Mouse (Mus musculus) lung, postnatal 36 days (tissue): ENCODE measurements at regions not wholly inside any gene's neighbourhood (a gene's known extent, or its start where the extent isn't known, plus 50 kb on each side); places are given as distances from the start of the nearest gene placed in this dataset.

Experiments
- DNase-seq: peaks from one replicate; pipeline ENCODE4 v3.0.0; 2022; ENCODE audit warnings: mixed read lengths

DNA sequence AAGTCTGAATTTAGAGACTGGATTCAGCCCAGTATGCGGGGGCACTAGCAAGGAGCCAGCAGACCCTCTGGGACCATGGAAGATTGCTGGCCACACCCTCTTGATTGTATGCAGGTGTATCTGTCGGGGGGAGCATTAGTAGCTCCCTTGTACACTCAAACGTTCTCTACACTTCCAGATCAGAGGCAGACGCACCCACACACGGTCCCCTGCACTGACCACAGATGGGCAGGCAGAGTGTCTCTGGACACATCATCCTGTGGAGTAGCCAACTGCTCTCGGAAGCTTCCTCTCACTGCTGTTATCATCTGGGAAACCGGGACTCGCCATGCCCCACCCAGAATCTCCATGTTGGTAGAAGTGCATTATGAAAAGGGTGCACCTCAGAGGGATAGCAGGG lies 176.7 kb downstream of the Mycn start:
- no peak for DNase-seq

DNA sequence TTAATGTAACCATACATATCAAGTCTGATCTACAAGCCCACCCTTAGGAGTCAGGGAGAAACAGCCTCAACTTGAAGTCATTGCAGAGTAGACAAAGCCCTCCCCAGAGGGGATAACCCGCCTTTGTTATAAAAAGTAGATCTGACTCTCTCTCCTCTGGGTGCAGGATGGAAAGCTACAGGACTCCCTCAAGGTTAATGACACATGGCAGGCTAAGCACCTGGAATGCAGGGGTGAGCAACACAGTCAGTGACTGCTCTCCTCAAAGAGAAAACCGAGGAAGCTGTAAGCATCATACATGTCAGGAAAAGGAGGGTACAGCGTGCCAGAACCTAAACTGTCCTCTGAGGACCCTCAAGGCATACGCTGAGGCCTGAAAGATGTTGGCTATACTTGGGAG lies 177.1 kb downstream of the Mycn start:
- DNase-seq, result no peak

DNA sequence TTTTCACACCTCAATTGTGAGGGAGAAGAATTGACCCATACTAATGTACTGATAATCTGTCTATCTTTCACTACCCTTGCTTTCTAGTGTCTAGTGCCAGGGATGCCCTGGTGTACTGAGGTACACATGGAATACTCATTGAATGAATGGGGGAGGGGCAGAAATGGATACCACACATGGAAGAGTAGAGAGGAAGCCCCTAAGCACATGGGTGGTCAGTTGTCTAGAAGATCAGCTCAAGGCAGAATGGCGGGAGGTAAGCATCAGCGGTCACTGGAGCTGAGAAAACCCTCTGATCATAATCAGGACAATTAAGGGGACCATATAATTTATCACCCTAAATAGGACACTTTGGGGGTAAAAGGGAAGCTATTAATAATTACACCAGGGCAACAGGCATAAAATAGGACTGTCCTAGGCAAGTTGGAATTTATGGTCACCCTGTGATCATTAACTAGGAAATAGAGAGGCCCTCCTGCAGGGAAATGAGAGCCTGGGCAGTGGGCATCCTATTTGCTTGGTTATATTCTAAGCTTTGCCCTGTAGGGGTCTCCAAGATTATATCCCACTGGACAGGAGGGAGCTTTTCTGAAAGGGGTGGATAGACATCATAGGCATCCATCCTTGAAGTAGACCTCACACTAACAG lies 185.3 kb downstream of the Mycn start:
- no peak for DNase-seq

DNA sequence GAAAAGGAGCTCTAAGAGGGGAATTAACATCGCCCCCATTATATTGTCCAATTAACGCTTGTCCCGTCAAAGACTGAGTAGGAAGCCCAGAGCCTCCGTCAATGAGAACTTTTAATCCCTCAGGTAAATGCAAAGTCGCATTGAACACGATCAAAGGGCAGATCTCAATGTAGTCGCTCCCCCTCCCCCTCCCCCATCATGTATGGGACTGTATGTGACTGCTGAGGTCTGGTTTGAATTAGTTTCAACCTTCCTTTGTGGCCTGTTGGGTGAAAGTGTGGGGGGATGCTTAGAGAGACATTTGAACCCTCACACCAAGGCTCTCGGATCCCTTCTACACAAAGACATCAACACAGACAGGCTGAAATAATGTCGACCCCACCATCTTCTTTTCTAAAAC lies 187.9 kb downstream of the Mycn start:
- DNase-seq, result no peak

DNA sequence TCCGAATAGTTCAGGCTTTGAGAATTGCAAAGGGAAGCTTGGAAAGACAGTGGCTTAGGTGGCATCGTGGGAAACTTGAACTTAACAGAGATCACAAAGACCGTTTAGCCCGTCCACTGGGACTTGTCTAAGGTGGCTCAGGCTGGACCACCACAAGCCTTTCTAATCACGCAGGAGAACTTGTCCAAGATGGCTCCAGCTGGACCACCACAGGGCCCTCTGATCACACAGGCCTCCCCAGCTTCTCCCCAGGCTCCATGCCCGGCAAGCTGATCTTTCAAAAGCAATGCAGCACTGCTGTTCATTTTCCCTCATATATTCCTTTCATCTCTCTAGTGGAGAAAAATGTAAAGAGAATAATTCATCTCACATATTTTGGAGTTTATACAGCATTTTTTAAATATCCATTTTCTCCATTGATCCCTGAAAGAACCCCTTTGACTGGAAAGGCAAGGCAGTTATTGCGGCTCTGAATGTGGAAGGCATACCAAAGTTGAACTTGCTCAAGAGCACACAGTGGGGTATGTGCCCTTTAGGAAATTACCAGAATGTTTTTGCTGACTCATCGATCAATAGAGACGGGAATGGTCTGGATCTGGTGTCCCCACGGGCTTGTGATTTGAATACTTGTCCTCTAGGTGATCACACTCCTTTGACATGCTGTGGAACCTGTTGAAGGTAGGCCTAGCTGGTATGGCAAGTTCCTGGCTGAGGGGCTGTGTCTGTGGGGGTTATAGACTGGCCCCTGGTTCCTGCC lies 189.9 kb downstream of the Mycn start:
- DNase-seq, result no peak

DNA sequence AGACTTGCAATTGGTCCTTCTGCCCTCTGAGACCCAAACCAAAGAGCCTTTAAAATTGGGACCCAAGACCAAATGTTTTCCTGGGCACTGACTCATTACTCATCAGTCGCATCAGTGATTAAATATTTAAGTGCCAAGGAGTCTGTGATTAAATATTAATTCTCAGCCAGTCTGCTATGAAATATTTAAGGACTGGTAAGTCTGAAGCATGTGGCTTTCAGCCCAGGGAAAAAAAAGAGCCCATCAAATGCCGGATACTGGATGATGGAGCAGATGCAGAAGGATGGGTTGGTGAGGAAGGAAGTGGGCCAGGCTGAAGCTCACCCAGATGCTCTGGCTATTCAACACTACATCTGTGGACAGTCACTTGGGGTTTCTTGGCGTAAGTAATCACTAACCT lies 192.0 kb downstream of the Mycn start:
- no peak for DNase-seq

DNA sequence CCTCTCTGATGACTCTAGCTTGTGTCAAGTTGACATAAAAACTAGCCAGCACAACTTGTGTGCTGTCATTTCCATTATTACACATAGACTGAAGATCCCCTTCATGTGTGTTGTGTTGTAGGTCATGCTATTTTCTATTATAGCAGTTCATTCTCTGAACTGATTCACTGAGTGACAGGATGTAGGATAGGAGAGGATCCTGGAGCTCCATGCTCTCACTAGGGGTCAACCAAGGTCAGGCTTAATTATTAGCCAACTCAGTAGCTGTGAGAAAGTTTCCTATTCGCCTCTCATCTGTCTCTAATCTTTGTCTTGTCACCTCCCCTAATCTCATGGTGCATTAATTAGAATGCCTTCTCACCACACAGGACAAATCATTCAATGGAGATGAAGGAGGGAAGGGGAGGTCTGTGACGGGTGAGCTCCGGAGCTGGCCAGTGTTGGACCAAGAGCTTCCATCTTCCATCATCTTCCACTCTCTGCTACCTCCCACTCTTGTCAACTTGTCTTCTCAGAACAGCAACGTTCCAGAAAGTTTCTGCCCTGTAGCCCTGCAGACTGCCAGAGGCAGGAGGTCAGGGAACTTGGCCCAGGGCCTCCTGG lies 194.8 kb downstream of the Mycn start:
- DNase-seq, result no peak

DNA sequence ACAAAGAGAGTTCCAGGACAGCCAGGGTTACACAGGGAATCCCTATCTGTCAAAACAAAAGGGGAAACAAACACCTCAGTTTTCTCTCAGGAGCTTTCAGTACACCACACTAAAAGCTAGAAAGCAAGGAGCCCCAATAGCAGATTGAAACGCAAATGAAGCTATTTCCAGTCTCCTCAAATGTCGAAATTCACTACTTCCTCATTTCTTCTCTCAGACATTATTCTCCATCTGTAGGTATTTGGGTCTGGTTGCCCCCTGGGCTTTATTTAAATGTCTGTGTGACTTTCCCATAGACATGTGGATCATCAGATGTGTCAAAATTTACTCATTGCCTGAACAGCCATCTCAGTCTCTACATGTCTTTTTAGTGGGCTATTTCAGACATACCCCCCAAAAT lies 197.2 kb downstream of the Mycn start:
- DNase-seq, result no peak

DNA sequence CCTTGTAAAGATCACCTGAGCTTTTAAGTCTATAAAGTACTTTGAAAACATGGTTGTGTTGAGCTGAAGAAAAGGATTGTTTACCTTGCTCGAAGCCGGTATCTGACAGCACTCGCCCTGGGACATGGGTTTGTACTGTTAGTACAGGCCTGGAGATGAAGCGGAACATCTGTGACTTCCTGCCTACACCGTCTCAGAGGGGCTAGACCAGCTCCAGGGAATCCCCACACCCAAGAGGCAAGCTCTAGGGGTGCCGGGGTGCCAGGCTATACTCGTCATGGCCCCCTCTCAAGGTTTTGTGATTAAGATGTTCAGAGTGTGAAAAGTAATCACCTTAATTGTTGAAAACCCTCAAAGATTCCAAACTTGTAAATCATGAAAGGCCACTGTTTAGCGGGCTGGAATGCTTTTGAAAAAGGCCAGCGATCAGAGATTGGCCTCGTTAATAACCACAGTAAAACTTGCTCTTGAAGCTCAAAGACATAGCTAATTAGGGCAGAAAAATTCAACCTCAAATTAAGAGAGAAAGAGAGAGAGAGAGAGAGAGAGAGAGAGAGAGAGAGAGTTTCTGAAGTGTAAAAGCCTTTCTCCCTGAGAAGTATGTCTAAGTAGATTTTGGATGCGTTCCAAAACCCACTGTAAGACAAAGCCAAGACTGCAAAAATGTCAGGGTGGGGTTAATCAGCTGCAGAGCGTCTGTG lies 202.9 kb downstream of the Mycn start:
- DNase-seq, result no peak

DNA sequence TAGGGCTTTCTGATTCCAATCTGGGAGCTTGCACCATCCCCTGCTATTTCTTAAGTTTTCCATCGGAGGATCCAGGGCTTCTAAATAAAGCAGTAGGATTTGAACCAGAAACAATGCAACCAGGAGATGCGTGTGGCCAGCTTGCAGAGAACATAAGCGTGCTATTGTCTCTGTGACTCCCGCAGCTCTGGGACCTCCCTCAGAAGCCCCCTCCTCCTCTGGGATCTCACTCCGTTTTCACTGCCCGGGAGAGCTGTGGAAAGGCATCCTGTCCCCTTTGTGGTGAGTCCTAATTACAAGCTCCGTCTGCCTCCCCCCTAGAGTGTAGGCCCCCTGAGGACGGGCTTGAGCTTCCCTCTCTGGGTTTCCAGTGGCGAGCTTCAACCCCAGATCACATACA lies 215.9 kb downstream of the Mycn start:
- no peak for DNase-seq

DNA sequence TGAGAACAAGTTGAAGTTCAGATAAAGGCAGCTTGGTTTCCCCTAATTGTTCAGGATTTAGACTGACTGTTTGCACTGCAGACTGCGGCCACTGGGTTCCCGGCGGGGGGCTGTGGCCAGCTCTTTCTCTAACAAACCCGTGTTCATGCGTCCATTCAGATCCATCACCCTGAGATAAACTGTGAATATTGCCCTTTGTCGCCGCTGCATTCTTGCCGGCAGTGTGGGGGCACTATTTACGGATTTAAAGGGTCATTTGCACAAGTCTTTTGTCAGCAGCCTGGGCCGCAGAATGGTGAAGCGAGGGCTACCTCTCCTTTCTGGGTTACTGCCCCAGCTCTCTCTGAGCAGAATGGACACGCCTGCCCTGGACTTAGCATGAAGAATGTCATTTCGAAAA lies 216.6 kb downstream of the Mycn start:
- DNase-seq, result no peak

DNA sequence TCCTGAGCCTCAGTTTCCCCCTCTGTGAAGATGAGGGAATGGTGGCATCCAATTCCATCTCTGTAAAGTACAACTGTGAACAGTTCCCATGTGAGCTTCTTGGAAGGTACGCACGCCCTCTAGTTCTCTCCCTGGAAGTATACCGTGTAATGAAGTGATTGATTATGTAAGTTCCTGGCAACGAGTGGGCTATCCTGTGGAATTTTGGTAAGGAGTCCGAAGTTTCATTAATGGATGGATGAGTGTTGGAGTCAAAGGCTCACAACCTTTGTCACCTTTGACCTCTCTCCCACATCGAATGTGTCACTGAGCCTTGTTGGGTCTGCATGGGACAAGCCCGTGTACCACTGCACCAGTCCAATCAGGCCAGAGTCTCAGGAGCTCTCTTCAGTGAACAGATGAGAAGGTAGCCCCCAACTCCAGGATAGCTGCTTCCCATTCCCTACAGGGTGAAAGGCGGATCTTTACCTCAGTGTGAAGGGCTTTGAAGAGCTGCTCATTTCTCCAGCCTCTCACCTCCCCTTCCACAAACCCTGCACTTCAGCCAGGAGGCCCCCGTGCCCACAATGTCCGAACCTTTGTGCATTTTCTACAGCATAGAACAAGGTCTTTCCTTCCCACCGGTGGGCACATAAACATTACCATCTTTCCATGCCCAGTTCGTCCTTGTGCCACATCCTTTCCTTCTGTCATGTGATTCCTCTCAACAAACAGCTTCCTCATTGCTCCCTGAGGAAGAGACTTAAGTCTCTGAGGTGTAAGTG lies 217.8 kb downstream of the Mycn start:
- no peak for DNase-seq

DNA sequence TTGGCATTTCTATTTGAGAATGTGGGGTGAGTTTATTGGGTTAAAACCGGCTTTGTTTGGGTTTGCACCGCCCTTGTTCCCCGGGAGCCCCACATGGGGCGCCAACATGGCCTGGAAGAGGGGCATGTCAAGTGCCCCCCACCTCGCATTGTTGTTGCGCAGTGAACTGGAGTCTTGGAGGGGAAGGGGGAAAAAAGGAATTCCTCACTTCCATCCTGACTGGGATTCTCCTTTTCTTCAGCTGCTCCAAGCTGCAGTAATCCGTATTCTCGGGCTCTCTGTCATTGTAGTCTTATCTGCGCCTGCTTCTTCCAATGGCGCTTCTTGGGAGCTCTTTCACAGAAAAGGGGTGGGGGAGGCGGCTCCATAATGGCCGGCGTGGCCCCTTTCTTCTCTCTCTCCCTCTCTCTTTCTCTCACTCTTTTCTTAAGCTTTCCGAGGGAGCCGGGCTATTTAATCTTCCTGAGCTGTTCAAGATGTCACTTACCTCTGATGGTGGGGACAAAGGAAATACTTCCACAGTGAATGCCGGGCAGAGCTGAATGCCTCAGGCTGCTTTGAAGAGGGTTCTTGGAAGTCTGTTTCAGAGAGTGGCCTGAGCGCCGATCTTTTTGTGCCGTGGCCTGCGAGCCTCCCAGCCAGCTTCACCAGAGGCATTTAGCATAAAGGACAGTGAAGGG lies 218.6 kb downstream of the Mycn start:
- DNase-seq, result no peak

DNA sequence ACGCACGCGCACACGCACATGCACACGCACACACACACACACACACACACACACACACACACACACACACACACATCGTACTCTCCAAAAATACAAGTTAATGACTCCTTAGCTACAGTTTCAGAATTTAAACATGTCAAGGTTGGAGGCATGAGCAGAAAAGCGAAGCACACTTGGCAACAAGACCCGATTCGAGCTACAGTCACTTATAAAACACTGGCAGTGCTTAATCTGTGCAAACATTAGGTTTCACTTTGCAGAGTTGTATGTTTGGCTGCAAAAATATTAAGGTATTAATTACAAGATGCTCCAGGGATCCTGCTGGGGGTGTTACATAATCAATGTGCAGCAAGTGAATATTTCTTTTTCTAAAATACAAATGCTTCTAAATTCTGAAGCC lies 225.0 kb downstream of the Mycn start:
- no peak for DNase-seq

DNA sequence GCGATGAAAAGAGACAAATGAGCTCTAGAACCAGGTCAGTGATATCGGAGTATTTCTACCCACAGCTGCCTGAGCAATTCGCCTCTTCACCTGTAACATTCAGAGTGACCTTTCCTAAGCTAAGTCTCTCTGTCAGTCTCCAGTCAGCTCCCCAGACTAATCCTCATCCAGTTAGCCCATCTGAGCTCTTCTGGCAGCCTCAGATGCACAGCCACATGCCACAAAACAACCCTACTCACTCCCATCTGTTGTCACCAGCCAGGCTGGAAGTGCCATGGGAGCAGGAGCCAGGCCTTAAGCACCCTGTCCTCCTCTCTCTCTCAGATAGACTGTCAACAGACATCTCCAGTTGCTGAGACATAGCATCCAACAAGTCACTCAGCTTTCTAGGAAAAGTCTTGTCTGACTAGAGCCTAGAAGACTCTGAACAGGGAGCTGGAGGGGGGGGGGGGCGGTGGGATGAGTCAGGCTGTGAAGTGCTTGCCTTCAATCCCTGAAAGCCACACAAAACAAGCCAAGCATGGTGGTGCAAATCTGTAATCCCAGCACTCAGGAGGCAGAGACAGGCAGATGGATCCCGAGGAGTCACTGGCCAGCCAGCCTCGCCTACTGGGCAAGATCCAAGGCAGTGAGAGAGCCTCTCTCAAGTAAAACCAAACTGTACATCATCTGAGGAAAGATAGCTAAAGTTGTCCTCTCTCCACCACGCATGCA lies 225.6 kb downstream of the Mycn start:
- DNase-seq, result no peak

DNA sequence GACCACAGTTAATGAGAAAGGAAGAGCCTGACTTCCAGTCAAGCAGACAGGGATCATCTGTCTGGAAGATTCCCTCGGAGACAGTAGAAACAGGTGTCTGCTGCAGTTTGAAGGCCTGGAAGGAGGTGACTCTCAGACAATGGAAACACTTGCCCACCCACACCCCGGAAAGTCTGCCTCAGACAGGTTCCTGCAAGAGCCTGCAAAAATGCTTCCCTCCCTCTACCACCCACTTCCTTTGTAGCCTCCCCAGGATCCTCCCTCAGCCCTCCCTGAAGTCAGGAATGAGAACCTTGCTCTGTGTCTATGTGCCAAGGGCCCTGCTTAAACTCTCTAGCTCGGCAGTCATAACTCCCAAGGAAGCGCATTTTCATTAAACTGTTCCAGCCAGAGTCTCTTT lies 226.2 kb downstream of the Mycn start:
- DNase-seq, result no peak

DNA sequence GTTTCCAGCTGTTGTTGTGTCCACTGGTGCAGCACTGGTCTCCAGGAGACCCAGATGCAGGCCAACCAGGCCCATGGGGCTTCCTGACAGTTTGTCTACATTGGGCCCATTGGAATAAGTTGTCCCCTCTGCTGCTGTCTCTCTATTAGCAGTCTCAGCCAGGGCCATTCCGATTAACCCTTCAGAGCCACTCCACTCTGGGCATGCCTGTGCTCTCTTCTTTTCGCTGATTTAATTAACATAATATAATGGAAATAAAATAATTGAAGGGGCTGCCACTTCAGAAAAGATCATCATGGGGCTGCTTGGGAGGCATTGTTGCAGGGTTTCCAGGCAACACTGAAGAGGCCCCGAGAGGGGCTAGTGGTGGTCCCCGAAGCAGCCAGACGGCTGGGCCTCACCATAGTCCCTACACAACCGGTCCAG lies 231.5 kb downstream of the Mycn start:
- DNase-seq, result no peak

DNA sequence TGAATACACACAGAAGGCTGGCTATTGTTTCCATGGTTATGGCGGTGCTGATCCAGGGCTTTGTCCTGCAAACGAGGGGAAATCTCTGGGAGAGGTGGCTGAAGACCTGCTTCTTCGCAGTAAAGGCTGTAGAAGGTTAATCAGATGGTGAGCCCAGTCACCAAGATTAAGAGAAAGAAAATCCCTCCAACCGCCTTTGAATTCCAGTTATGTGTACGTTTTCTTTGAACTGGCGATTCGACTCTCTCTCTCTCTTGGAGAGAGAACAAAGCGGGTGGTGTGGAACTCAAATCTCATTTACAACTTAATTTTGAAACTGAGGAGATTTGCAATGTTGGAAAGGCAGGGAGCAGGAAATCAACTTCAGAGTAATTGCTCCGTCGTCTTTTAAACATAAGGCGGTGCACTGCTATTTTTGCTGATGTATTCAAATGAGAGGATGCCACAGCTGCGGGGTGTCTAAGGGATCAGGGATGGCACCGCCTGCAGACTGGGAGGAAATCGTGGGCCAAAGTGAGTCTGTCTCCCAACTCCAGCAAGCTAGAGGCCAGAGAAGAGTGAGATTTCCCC lies 232.7 kb downstream of the Mycn start:
- no peak for DNase-seq

DNA sequence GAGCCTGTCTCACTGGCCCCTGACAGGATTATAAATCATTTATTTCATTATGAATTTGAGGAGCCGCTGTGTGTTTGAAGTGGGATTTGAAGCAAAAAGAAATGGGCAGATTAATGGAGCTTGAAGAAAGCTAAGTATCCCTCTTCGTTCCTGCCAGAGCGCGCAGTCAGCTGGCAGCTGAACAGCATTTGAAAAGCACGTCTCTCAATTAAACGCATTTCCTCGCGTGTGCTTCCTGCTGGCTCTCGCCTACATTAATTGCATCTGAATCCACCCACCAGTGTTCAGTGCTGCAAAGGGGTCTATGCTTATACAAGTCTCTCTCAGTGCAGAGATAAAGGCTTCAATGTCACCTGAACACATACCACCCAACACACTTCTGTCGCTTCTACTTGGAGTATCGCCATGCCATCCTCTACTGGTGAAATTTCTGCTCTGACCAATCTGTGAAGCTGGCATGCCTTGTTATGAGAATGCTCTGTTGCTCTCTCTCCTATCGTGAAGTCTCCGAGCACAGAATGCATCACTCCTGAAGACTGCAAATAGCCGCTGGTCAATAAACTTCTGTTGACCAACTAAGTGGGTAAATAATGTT lies 235.3 kb downstream of the Mycn start:
- no peak for DNase-seq

DNA sequence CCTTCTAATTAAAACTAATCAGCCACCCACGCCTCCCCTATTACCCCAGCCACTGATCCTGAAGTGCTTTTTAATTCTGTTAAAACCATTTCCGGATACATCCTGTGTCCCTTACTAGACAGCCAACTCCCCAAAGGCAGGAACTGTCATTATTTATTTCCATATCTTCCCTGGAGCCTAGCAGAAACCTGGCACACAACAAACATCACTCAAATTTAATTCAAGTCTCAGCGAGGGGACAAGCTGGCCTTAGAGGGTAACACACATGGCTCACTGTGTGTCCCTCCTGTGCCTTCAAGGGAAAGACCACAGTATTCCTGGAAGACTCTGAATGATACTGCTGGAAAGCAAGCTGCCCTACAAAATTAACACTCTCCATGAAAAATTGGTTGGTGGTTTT lies 240.0 kb downstream of the Mycn start:
- no peak for DNase-seq

DNA sequence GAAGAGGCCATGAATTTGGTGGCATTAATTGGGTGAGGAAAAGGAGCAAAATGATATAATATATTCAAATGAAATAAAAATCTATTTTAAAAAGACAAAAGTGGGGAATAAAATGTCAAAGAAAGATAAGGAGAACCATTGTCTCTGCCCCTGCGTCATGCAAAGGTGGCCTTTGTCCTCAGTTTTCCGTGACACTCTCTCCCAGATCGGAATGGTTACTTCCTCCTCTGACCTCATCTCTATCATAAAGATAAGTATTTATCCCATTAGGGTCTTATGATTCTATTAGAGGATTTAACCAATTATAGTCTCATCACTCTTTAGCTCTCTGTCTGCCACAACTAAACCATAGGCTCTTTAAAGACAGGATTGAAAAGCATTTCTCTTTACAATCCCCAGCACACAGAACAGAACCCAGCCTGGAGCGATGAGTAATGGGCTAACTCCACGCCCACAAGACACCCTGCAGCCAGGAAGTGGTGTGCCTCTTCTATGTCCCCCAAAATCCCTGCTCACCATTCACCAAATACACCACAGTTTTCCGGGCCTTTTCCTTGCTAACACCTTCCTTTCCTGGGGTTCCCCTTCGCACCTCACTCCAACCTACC lies 240.6 kb downstream of the Mycn start:
- DNase-seq, result no peak
